Mouse (Mus musculus) heart, adult 9 months (tissue): ENCODE results near the gene Arntl.
A peak's percentile ranks its signal among the peaks of the same experiment; 100 is the strongest.

Source experiments
- DNase-seq, 2 experiments: peaks; one replicate each; pipeline ENCODE4 v3.0.0; 2022; ENCODE audit warnings: low spot score in 2 of 2

Arntl gene

GRCm38 (mm10) chr7:113292193-113292592 is 84.9 kb downstream of the Arntl start:
- no peak for DNase-seq

- DNase-seq = no peak
Measured at GRCm38 (mm10) chr7:113294598-113294997, 87.3 kb downstream of the Arntl start.

GRCm38 (mm10) chr7:113295077-113295890 is 88.0 kb downstream of the Arntl start:
- DNase-seq = no peak

GRCm38 (mm10) chr7:113297813-113298212 is 90.5 kb downstream of the Arntl start:
- DNase-seq = no peak

- no peak for DNase-seq
Measured at GRCm38 (mm10) chr7:113310136-113310535, 102.9 kb downstream of the Arntl start.

- peak in 1 of 2 experiments; percentile 27 for DNase-seq
Measured at GRCm38 (mm10) chr7:113311784-113312183, 104.5 kb downstream of the Arntl start.

GRCm38 (mm10) chr7:113320128-113320527 is 112.9 kb downstream of the Arntl start:
- DNase-seq = no peak

GRCm38 (mm10) chr7:113334036-113334435 is 126.8 kb downstream of the Arntl start:
- no peak for DNase-seq

GRCm38 (mm10) chr7:113335250-113335649 is 128.0 kb downstream of the Arntl start:
- no peak for DNase-seq

- peak; percentile 22 to 35 for DNase-seq
Measured at GRCm38 (mm10) chr7:113347271-113347670, 140.0 kb downstream of the Arntl start.

- DNase-seq = no peak
Measured at GRCm38 (mm10) chr7:113347694-113348093, 140.4 kb downstream of the Arntl start.

GRCm38 (mm10) chr7:113349089-113349488 is 141.8 kb downstream of the Arntl start:
- DNase-seq = no peak
